Mouse (Mus musculus) heart, postnatal 0 days (tissue): ENCODE results near the gene Pde4c. TPM values are rescaled to one million over a fixed set of nuclear protein-coding genes. Genes with fewer than 3 reads are reported as not detected.
A peak's percentile ranks its signal among the peaks of the same experiment; 100 is the strongest.

Source experiments
- ATAC-seq: fragments of 200-750 bp; cut with Nextera tagmentation; 2 replicates; pipeline ENCODE4 v1.8.0; 2017; ENCODE audit warnings: low read depth, moderate number of reproducible peaks, moderate library complexity; ENCODE audit not compliant: insufficient read depth
- DNase-seq: peaks from one replicate; pipeline ENCODE4 v3.0.0-alpha.2; 2016; ENCODE audit warnings: low spot score
- H3K27ac ChIP-seq: fragments of 300-500 bp; sonication (generic); 2 replicates; pipeline ENCODE4 v1.5.1; 2014; ENCODE audit warnings: low read depth, mild to moderate bottlenecking
- H3K27me3 ChIP-seq: fragments of 300-500 bp; sonication (generic); 2 replicates; pipeline ENCODE4 v1.6.1; 2014; ENCODE audit warnings: low read length, mixed read lengths; ENCODE audit not compliant: control insufficient read depth, insufficient read depth
- H3K36me3 ChIP-seq: fragments of 300-500 bp; sonication (generic); replicated peaks from 2 replicates; pipeline ENCODE4 v1.6.1; 2014; ENCODE audit warnings: low read length, mixed read lengths; ENCODE audit not compliant: control insufficient read depth, insufficient read depth
- H3K4me1 ChIP-seq: fragments of 300-500 bp; sonication (generic); 2 replicates; pipeline ENCODE4 v1.6.1; 2014; ENCODE audit warnings: antibody characterized with exemption; ENCODE audit not compliant: control insufficient read depth, insufficient read depth
- H3K4me2 ChIP-seq: fragments of 300-500 bp; sonication (generic); 2 replicates; pipeline ENCODE4 v1.6.1; 2014; ENCODE audit warnings: low read depth, mild to moderate bottlenecking, low read length, moderate library complexity
- H3K4me3 ChIP-seq: fragments of 300-500 bp; sonication (generic); 2 replicates; pipeline ENCODE4 v1.5.1; 2014; ENCODE audit warnings: low read depth, low read length
- H3K9ac ChIP-seq: fragments of 300-500 bp; sonication (generic); replicated peaks from 2 replicates; pipeline ENCODE4 v1.6.1; 2014; ENCODE audit warnings: low read depth, low read length, mixed read lengths
- H3K9me3 ChIP-seq: fragments of 300-500 bp; sonication (generic); replicated peaks from 2 replicates; pipeline ENCODE4 v1.6.1; 2016; ENCODE audit warnings: low read length; ENCODE audit not compliant: control insufficient read depth
- CTCF ChIP-seq: IDR thresholded peaks from 2 replicates; pipeline ENCODE4 v1.5.1; 2016; ENCODE audit warnings: antibody characterized with exemption, control low read depth, low read depth
- EP300 ChIP-seq: IDR thresholded peaks from 2 replicates; pipeline ENCODE4 v1.6.1; 2016; ENCODE audit warnings: antibody characterized with exemption, low read depth
- WGBS: fragments of 180-500 bp; shearing (Covaris S2); extraction: QIAGEN DNeasy Blood & Tissue Kit; methylation state at CpG from one replicate; pipeline ENCODE4 v1.1.7; 2014; 5-methylcytosine and 5-hydroxymethylcytosine counted together
- polyA plus RNA-seq: library from polyadenylated mRNA; unstranded; fragments of >200 nt; fragmentation: Nextera tagmentation; extraction: Ambion mirVana; gene quantifications from 2 replicates; pipeline ENCODE4 v1.2.1, GENCODE M21; 2015
- total RNA-seq: library from RNA; depleted of rRNA; stranded (reverse); fragments of >200 nt; gene quantifications from 2 replicates; pipeline ENCODE4 v1.2.3, GENCODE M21; 2014; ENCODE audit warnings: low replicate concordance

The Pde4c gene
- total and polyA plus RNA-seq, 2 experiments from 2014 or later = 0.42 to 0.56 TPM

DNA sequence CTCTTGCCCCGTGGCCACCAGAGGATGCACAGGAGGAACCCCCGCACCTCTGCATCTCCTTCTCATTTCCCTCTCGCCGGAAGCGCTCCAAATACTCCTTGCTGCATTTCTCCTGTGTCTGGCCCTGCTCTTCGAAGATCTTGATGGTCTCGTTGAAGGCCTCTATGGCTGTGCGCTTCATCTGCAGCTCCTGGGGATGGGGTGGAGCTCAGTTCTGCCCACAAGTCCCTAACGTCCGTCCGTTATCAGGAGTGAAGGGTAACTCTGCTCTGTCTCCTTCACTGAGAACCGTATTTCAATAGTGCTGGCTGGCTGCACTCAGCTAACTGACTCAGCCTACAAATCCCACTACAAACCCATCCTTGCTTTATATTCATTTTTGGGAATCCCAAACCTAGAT is 46.3 kb downstream of the Pde4c start:
- no peak for DNase-seq
- no peaks in the 10 kb centered on the region for H3K27me3 ChIP-seq
- WGBS = 72% methylated on average over 12 of the region's 12 CpGs
- H3K4me3 ChIP-seq = no peak overlapping the region
- peaks cover 20% of the 10 kb centered on the region for H3K4me1 ChIP-seq
- ATAC-seq = no peak
- TF ChIP-seq CTCF (no peak), EP300 (no peak)
- H3K27ac ChIP-seq = no peak overlapping the region
- H3K4me2 ChIP-seq = no peak overlapping the region
- no peaks in the 10 kb centered on the region for H3K9me3 ChIP-seq
- H3K9ac ChIP-seq = no peak overlapping the region
- H3K36me3 ChIP-seq = peaks cover 34% of the 10 kb centered on the region

DNA sequence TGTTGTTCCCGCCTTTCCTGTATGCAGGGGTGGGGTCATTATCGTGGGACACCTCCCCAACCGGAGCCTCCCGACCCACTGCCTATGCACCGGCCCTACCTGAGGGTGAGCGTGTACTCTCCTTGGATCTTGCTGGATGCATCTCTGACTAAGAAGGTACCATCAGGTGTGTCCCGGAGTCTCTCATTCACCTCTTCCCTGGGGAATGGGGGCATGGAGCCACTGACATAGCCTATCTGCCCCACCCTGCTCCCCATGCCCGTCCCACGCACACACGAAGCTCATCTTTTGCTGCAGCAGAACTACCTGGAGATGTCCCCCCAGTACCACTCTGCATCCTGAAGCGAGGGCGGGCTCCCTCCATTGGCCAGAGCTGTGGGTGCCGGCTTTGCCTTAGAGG is 47.2 kb downstream of the Pde4c start:
- no peak overlapping the region for H3K4me2 ChIP-seq
- H3K4me1 ChIP-seq = peaks cover 26% of the 10 kb centered on the region
- H3K9me3 ChIP-seq = no peaks in the 10 kb centered on the region
- WGBS = 95% methylated on average over 13 of the region's 13 CpGs
- peaks cover 34% of the 10 kb centered on the region for H3K36me3 ChIP-seq
- no peak overlapping the region for H3K27ac ChIP-seq
- DNase-seq = no peak
- TF ChIP-seq EP300 (no peak), CTCF (no peak)
- no peak overlapping the region for H3K9ac ChIP-seq
- H3K4me3 ChIP-seq = no peak overlapping the region
- ATAC-seq = no peak
- no peaks in the 10 kb centered on the region for H3K27me3 ChIP-seq

DNA sequence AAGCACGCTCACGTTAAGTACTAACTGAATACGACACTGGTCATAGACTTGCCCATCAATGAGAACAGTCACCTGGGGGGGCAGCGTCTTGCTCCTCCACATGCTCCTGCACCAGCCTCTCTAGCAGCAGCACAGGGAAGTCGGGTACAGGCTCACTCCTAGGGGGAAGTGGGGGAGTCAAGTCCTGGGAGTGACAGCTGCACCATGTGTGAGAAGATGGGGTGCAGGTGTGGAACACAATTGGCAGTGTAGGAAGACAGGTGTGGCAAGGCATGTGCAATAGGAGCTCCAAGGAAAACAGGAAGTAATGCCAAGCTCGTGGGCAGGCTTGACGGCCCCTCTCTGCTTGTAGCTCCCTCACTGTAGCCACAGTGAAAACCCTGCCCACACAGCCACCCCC is 47.7 kb downstream of the Pde4c start:
- no peak for TF ChIP-seq CTCF
- H3K4me3 ChIP-seq = no peak overlapping the region
- H3K9ac ChIP-seq = no peak overlapping the region
- no peak overlapping the region for H3K27ac ChIP-seq
- H3K4me1 ChIP-seq = peaks cover 26% of the 10 kb centered on the region
- no peak overlapping the region for H3K4me2 ChIP-seq
- ATAC-seq (no peak), DNase-seq (no peak)
- H3K9me3 ChIP-seq = no peaks in the 10 kb centered on the region
- no peaks in the 10 kb centered on the region for H3K27me3 ChIP-seq
- H3K36me3 ChIP-seq = peaks cover 34% of the 10 kb centered on the region
- WGBS = 86% methylated on average over 7 of the region's 7 CpGs

DNA sequence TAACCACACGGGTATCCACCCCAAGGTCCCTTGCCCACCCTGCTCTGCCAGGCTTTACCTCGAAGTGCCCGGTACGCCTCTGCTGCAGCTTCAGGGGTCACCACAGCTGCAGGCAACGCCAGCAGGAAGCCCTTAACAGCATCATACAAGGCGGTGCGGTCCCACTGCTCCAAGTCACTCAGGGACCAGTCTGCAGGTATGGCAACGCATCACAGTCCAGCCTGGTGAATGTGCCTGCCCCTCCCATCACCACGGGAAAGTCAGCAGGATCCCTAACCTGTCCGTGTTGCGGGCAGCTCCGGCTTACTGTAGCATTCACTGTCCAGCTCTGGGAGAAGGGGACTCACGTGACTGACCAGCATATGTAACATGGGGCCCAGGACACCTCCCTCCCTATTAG is 48.6 kb downstream of the Pde4c start:
- Histone ChIP-seq H3K9ac (no peak overlapping the region), H3K36me3 (peaks cover 34% of the 10 kb centered on the region), H3K9me3 (no peaks in the 10 kb centered on the region), H3K4me1 (peaks cover 18% of the 10 kb centered on the region), H3K27ac (no peak overlapping the region), H3K4me3 (no peak overlapping the region), H3K27me3 (no peaks in the 10 kb centered on the region), H3K4me2 (no peak overlapping the region)
- DNase-seq (no peak), ATAC-seq (no peak)
- TF ChIP-seq EP300 (no peak), CTCF (no peak)
- WGBS = 94% methylated on average over 13 of the region's 13 CpGs

DNA sequence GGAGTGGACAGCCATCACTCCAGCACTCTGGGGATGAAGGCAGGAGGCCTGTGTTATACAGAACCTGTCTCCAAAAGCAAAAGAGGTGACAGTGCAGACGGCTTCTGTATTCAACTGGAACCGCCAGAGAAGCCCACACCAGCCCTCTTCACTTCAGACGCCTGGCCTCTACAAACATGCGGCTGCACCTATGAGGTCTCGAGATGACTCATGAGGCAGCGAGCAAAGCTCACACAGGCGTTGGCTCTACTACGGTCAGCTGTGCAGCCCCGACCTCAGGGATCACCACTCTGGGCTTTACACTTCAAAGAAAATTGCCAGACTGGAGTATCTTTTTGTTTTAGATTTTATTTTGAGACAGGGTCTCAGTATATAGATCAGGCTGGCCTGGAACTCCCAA is 49.4 kb downstream of the Pde4c start:
- peak overlapping the region; percentile 21 for H3K9ac ChIP-seq
- H3K4me2 ChIP-seq = no peak overlapping the region
- WGBS = 78% methylated on average over 9 of the region's 9 CpGs
- H3K27me3 ChIP-seq = no peaks in the 10 kb centered on the region
- DNase-seq (no peak), ATAC-seq (no peak)
- H3K36me3 ChIP-seq = peaks cover 31% of the 10 kb centered on the region
- H3K9me3 ChIP-seq = no peaks in the 10 kb centered on the region
- no peak overlapping the region for H3K4me3 ChIP-seq
- H3K4me1 ChIP-seq = peaks cover 23% of the 10 kb centered on the region
- no peak overlapping the region for H3K27ac ChIP-seq
- TF ChIP-seq EP300 = no peak
- TF ChIP-seq CTCF = no peak

DNA sequence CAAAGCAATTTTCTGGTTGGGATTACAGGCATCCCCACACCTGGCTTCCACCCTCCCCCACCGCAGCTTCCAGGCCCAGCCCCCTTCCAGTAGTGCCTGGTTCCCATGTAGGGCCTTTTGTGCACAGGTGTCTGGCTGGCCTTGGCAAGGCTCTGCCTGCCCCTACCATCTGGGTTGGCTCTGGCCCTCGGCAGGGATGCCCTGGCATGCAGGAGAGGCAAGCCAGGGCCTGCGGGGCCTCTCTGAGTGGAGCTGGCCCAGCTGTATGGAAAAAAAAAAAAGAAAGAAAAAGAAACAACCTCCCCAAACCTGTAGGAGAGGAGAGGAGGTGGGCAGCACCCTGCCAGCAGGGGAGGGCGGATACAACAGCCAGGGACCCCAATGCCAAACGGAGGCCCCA is 49.9 kb downstream of the Pde4c start:
- Histone ChIP-seq H3K4me1 (peaks cover 26% of the 10 kb centered on the region), H3K9ac (peak overlapping the region; percentile 21), H3K4me2 (no peak overlapping the region), H3K27me3 (no peaks in the 10 kb centered on the region), H3K27ac (no peak overlapping the region), H3K4me3 (no peak overlapping the region), H3K9me3 (no peaks in the 10 kb centered on the region), H3K36me3 (peaks cover 27% of the 10 kb centered on the region)
- 75% methylated on average over 5 of the region's 5 CpGs for WGBS
- DNase-seq (no peak), ATAC-seq (no peak)
- TF ChIP-seq CTCF = no peak
- no peak for TF ChIP-seq EP300
